Mouse (Mus musculus): Measurements from ENCODE around the gene Tom1l2.

- TF ChIP-seq CTCF (IDR thresholded peaks at IDR 0.05; ENCODE audit: borderline replicate concordance, insufficient read depth, low read depth, low read length) (no peak), POLR2A (IDR thresholded peaks at IDR 0.05; ENCODE audit: borderline replicate concordance, insufficient read depth, low read length) (no peak)
Measured at GRCm38 (mm10) chr11:60246077-60246476, 106.6 kb downstream of the Tom1l2 start.
